Mouse (Mus musculus): ENCODE measurements around the gene Garnl3.
"Not testable (repeated sequence)": the region's sequence is repeated elsewhere in the genome, so short reads cannot be mapped to it uniquely, and the experiment has no call there.

Garnl3 gene

GRCm38 (mm10) chr2:33025040-33025439 lies 106.4 kb downstream of the Garnl3 start:
- no peak for DNase-seq (ENCODE audit: low spot score in 2 of 2)

GRCm38 (mm10) chr2:33024564-33024963 lies 106.9 kb downstream of the Garnl3 start:
- no peak for DNase-seq (ENCODE audit: low spot score in 2 of 2)

GRCm38 (mm10) chr2:33022846-33023245 lies 108.6 kb downstream of the Garnl3 start:
- no peak for DNase-seq (ENCODE audit: low spot score in 2 of 2)

GRCm38 (mm10) chr2:33018026-33018425 lies 113.4 kb downstream of the Garnl3 start:
- no peak for DNase-seq (ENCODE audit: low spot score in 2 of 2)

GRCm38 (mm10) chr2:33017191-33017590 lies 114.3 kb downstream of the Garnl3 start:
- no peak for DNase-seq (ENCODE audit: low spot score in 2 of 2)

- DNase-seq (ENCODE audit: low spot score in 2 of 2) = peak in 1 of 2 experiments; percentile 70
Observed at GRCm38 (mm10) chr2:33014877-33015276, 116.6 kb downstream of the Garnl3 start.

- DNase-seq (ENCODE audit: low spot score in 2 of 2) = not testable (repeated sequence)
Observed at GRCm38 (mm10) chr2:33009055-33009454, 122.4 kb downstream of the Garnl3 start.

- no peak for DNase-seq (ENCODE audit: low spot score in 2 of 2)
Observed at GRCm38 (mm10) chr2:33005041-33005440, 126.4 kb downstream of the Garnl3 start.

- no peak for DNase-seq (ENCODE audit: low spot score in 2 of 2)
Observed at GRCm38 (mm10) chr2:33002144-33002543, 129.3 kb downstream of the Garnl3 start.

- DNase-seq (ENCODE audit: low spot score in 2 of 2) = no peak
Observed at GRCm38 (mm10) chr2:32999752-33000151, 131.7 kb downstream of the Garnl3 start.

- no peak for DNase-seq (ENCODE audit: low spot score in 2 of 2)
Observed at GRCm38 (mm10) chr2:32997792-32998191, 133.7 kb downstream of the Garnl3 start.

- DNase-seq (ENCODE audit: low spot score in 2 of 2) = no peak
Observed at GRCm38 (mm10) chr2:32997081-32997480, 134.4 kb downstream of the Garnl3 start.

- DNase-seq (ENCODE audit: low spot score in 2 of 2) = no peak
Observed at GRCm38 (mm10) chr2:32992130-32992529, 139.3 kb downstream of the Garnl3 start.

- DNase-seq (ENCODE audit: low spot score in 2 of 2) = no peak
Observed at GRCm38 (mm10) chr2:32990167-32990832, 141.2 kb downstream of the Garnl3 start.

- DNase-seq (ENCODE audit: low spot score in 2 of 2) = no peak
Observed at GRCm38 (mm10) chr2:32989376-32989775, 142.1 kb downstream of the Garnl3 start.

- no peak for DNase-seq (ENCODE audit: low spot score in 2 of 2)
Observed at GRCm38 (mm10) chr2:32985844-32986243, 145.6 kb downstream of the Garnl3 start.

GRCm38 (mm10) chr2:32983617-32984016 lies 147.8 kb downstream of the Garnl3 start:
- DNase-seq (ENCODE audit: low spot score in 2 of 2) = no peak

- no peak for DNase-seq (ENCODE audit: low spot score in 2 of 2)
Observed at GRCm38 (mm10) chr2:32982700-32983099, 148.8 kb downstream of the Garnl3 start.

GRCm38 (mm10) chr2:32981725-32982271 lies 149.7 kb downstream of the Garnl3 start, which contains the start of gene Slc2a8:
Gene Slc2a8 (minus strand): TSS chr2:32982083.
- DNase-seq (ENCODE audit: low spot score in 2 of 2) = peak; percentile 87 to 95

- DNase-seq (ENCODE audit: low spot score in 2 of 2) = no peak
Observed at GRCm38 (mm10) chr2:32981281-32981680, 150.2 kb downstream of the Garnl3 start.

GRCm38 (mm10) chr2:32979675-32980074 lies 151.8 kb downstream of the Garnl3 start:
- DNase-seq (ENCODE audit: low spot score in 2 of 2) = no peak

GRCm38 (mm10) chr2:32978675-32979074 lies 152.8 kb downstream of the Garnl3 start:
- DNase-seq (ENCODE audit: low spot score in 2 of 2) = no peak

GRCm38 (mm10) chr2:32977114-32977513 lies 154.3 kb downstream of the Garnl3 start:
- DNase-seq (ENCODE audit: low spot score in 2 of 2) = no peak

- no peak for DNase-seq (ENCODE audit: low spot score in 2 of 2)
Observed at GRCm38 (mm10) chr2:32974216-32974615, 157.2 kb downstream of the Garnl3 start.
